Comparison of ENCODE assay signal across 14 mouse cellular contexts in genomic region chr13:93996535-93997382, GRCm38 (mm10).
DNase-seq lines count a peak whose midpoint lies in the region; ATAC-seq lines count a peak whose summit lies in the region.
"Had no signal": no experiment of that assay in that cellular context is flagged by ENCODE, and none has a peak within 500 bp of the region (broad histone marks: within the 10 kb centered on the region; RNA-seq: fewer than 3 reads in every experiment).

No protein-coding gene starts in this region.

- peak; percentile 72 to 79 for DNase-seq in heart, adult 18-20 months
- peak; percentile 20 for DNase-seq in testis, postnatal 10 days (ENCODE audit: low spot score)
- DNase-seq in testis, postnatal 14 days (ENCODE audit: low spot score) = no peak
- DNase-seq in cerebellum, postnatal 25 days = no peak
- no peak for DNase-seq in spleen, postnatal 10 days (ENCODE audit: low spot score in 2 of 2)
- DNase-seq: kidney, adult 18-20 months; thymus, postnatal 4 days had no signal

- no peaks in the 10 kb centered on the region for H3K36me3 ChIP-seq in heart, embryonic 12.5 days
- no peaks in the 10 kb centered on the region for H3K36me3 ChIP-seq in hindbrain, embryonic 16.5 days (ENCODE audit: control insufficient read depth, insufficient read depth, low read length)
- H3K36me3 ChIP-seq: forebrain, embryonic 15.5 days; heart, embryonic 13.5 days; limb, embryonic 13.5 days had no signal

- peaks cover 19% of the 10 kb centered on the region for H3K4me1 ChIP-seq in heart, embryonic 12.5 days (replicated peaks)
- H3K4me1 ChIP-seq in hindbrain, embryonic 16.5 days (ENCODE audit: control insufficient read depth, insufficient read depth, low read depth, low read length) = no peaks in the 10 kb centered on the region
- H3K4me1 ChIP-seq: forebrain, embryonic 15.5 days; limb, embryonic 13.5 days had no signal

- WGBS in heart, embryonic 12.5 days = 65% methylated on average over 10 of the region's 10 CpGs
- 70% methylated on average over 10 of the region's 10 CpGs for WGBS in hindbrain, embryonic 16.5 days

- no peak overlapping the region for H3K27ac ChIP-seq in heart, embryonic 12.5 days (ENCODE audit: poor library complexity, severe bottlenecking)
- no peak overlapping the region for H3K27ac ChIP-seq in hindbrain, embryonic 16.5 days (ENCODE audit: low read depth, low read length)
- H3K27ac ChIP-seq: forebrain, embryonic 15.5 days; heart, embryonic 13.5 days; limb, embryonic 13.5 days had no signal

- H3K9ac ChIP-seq in heart, embryonic 12.5 days = no peak overlapping the region
- H3K9ac ChIP-seq in hindbrain, embryonic 16.5 days (ENCODE audit: low read depth, low read length) = no peak overlapping the region
- H3K9ac ChIP-seq: forebrain, embryonic 15.5 days; heart, embryonic 13.5 days; limb, embryonic 13.5 days had no signal

- H3K4me3 ChIP-seq in heart, embryonic 12.5 days = no peak overlapping the region
- no peak overlapping the region for H3K4me3 ChIP-seq in hindbrain, embryonic 16.5 days (ENCODE audit: low read length)
- H3K4me3 ChIP-seq: forebrain, embryonic 15.5 days; heart, embryonic 13.5 days; limb, embryonic 13.5 days had no signal

- peaks cover under 1% of the 10 kb centered on the region for H3K9me3 ChIP-seq in heart, embryonic 12.5 days (replicated peaks)
- peaks cover under 1% of the 10 kb centered on the region; the same call in 1 of the 2 replicates for H3K9me3 ChIP-seq in hindbrain, embryonic 16.5 days (ENCODE audit: control insufficient read depth, low read length)
- H3K9me3 ChIP-seq: forebrain, embryonic 15.5 days had no signal

- no peak overlapping the region for H3K4me2 ChIP-seq in heart, embryonic 12.5 days
- H3K4me2 ChIP-seq in hindbrain, embryonic 16.5 days (ENCODE audit: low read length) = no peak overlapping the region
- H3K4me2 ChIP-seq: forebrain, embryonic 15.5 days; heart, embryonic 13.5 days; limb, embryonic 13.5 days had no signal

- ATAC-seq in heart, embryonic 12.5 days (ENCODE audit: insufficient number of reproducible peaks, low FRiP score) = no peak
- ATAC-seq in hematopoietic stem cell, adult 5-6 weeks (replicated peaks in 1 of 2; ENCODE audit: insufficient read depth in 1 of 2, low FRiP score in 2 of 2, low TSS enrichment in 1 of 2, low read depth in 1 of 2, poor library complexity in 2 of 2, severe bottlenecking in 2 of 2) = peak; percentile 24 to 57; a peak in 2 of 4 replicates
- ATAC-seq in hindbrain, embryonic 16.5 days = no peak
- ATAC-seq: forebrain, embryonic 15.5 days had no signal

- no peaks in the 10 kb centered on the region for H3K27me3 ChIP-seq in heart, embryonic 12.5 days (replicated peaks)
- H3K27me3 ChIP-seq in hindbrain, embryonic 16.5 days (replicated peaks; ENCODE audit: control insufficient read depth, insufficient read depth, low read length) = no peaks in the 10 kb centered on the region
- H3K27me3 ChIP-seq: CH12.LX; forebrain, embryonic 15.5 days; heart, embryonic 13.5 days; limb, embryonic 13.5 days had no signal

Comparison
In these comparisons a context has a peak if more than half of its experiments do, and no peak if none do; other contexts are left out.
1. DNase-seq: peak in heart, adult 18-20 months (2 of 2) and testis, postnatal 10 days (single experiment); none in testis, postnatal 14 days (single experiment), cerebellum, postnatal 25 days (0 of 2) and spleen, postnatal 10 days (0 of 2).
2. ATAC-seq: peak in hematopoietic stem cell, adult 5-6 weeks (2 of 2); none in heart, embryonic 12.5 days (single experiment) and hindbrain, embryonic 16.5 days (single experiment).